Mouse (Mus musculus) frontal cortex, postnatal 10 days (tissue): ENCODE measurements at regions not wholly inside any gene's neighbourhood (a gene's known extent, or its start where the extent isn't known, plus 50 kb on each side); places are given as distances from the start of the nearest gene placed in this dataset.

ENCODE experiments used
- DNase-seq, 2 experiments: peaks; one replicate each; pipeline ENCODE4 v3.0.0; 2022; ENCODE audit warnings: low spot score in 2 of 2, mixed read lengths in 1 of 2

- DNase-seq: no peak
Measured at GRCm38 (mm10) chr1:41551271-41551670, 745.9 kb downstream of the Tmem182 start.

GRCm38 (mm10) chr1:41555607-41556006, 750.2 kb downstream of the Tmem182 start:
- peak; percentile 6 to 7 for DNase-seq

- DNase-seq: no peak
Measured at GRCm38 (mm10) chr1:41559101-41559665, 753.8 kb downstream of the Tmem182 start.

GRCm38 (mm10) chr1:41559991-41560390, 754.6 kb downstream of the Tmem182 start:
- no peak for DNase-seq

GRCm38 (mm10) chr1:41603471-41603870, 798.1 kb downstream of the Tmem182 start:
- DNase-seq: no peak

GRCm38 (mm10) chr1:41604996-41605747, 799.8 kb downstream of the Tmem182 start:
- DNase-seq: no peak

GRCm38 (mm10) chr1:41605748-41606131, 800.3 kb downstream of the Tmem182 start:
- DNase-seq: no peak

- DNase-seq: no peak
Measured at GRCm38 (mm10) chr1:41610783-41611182, 805.4 kb downstream of the Tmem182 start.

GRCm38 (mm10) chr1:41651804-41652203, 846.4 kb downstream of the Tmem182 start:
- DNase-seq: no peak

- no peak for DNase-seq
Measured at GRCm38 (mm10) chr1:41652210-41652609, 846.8 kb downstream of the Tmem182 start.

- DNase-seq: peak; percentile 26 to 57
Measured at GRCm38 (mm10) chr1:41652646-41653427, 847.4 kb downstream of the Tmem182 start.

- DNase-seq: no peak
Measured at GRCm38 (mm10) chr1:41674086-41674485, 868.7 kb downstream of the Tmem182 start.

GRCm38 (mm10) chr1:41675345-41675744, 869.9 kb downstream of the Tmem182 start:
- DNase-seq: no peak

- DNase-seq: no peak
Measured at GRCm38 (mm10) chr1:41705692-41706091, 900.3 kb downstream of the Tmem182 start.

GRCm38 (mm10) chr1:41742644-41743331, 937.4 kb downstream of the Tmem182 start:
- DNase-seq: no peak

- no peak for DNase-seq
Measured at GRCm38 (mm10) chr1:41743332-41743710, 937.9 kb downstream of the Tmem182 start.

GRCm38 (mm10) chr1:41744531-41744930, 939.1 kb downstream of the Tmem182 start:
- DNase-seq: peak in 1 of 2 experiments; percentile 13

- no peak for DNase-seq
Measured at GRCm38 (mm10) chr1:41759366-41759765, 936.2 kb upstream of the Pou3f3 start.
